Mouse (Mus musculus): Measurements from ENCODE around the gene Pafah1b2. TPM values are rescaled to one million over a fixed set of nuclear protein-coding genes. Genes with fewer than 3 reads are reported as not detected.

Pafah1b2 gene
- polyA plus RNA-seq, 1 experiment = 504 TPM

GRCm38 (mm10) chr9:45932571-45933415 is 79.7 kb downstream of the Pafah1b2 start:
- no peak for TF ChIP-seq CTCF (IDR thresholded peaks at IDR 0.05; ENCODE audit: insufficient read depth, low read depth, low read length)
- Histone ChIP-seq H3K27ac (ENCODE audit: insufficient read depth, low read depth, low read length) (no peak overlapping the region), H3K4me3 (ENCODE audit: insufficient read depth, low read depth, low read length) (no peak overlapping the region), H3K4me1 (ENCODE audit: control insufficient read depth, insufficient read depth, low read length) (peaks cover 8% of the 10 kb centered on the region; the same call in 1 of the 2 replicates)
- 74% methylated on average over 11 of the region's 11 CpGs for WGBS

GRCm38 (mm10) chr9:45931958-45932357 is 80.5 kb downstream of the Pafah1b2 start:
- TF ChIP-seq CTCF (IDR thresholded peaks at IDR 0.05; ENCODE audit: insufficient read depth, low read depth, low read length) (no peak), POLR2A (IDR thresholded peaks at IDR 0.05; ENCODE audit: insufficient read depth, low read depth, low read length) (no peak)
- Histone ChIP-seq H3K27ac (ENCODE audit: insufficient read depth, low read depth, low read length) (no peak overlapping the region), H3K4me3 (ENCODE audit: insufficient read depth, low read depth, low read length) (no peak overlapping the region), H3K4me1 (ENCODE audit: control insufficient read depth, insufficient read depth, low read length) (peaks cover 8% of the 10 kb centered on the region; the same call in 1 of the 2 replicates)
- 33% methylated on average over 1 of the region's 1 CpGs for WGBS

- H3K27ac ChIP-seq (ENCODE audit: insufficient read depth, low read depth, low read length) = no peak overlapping the region
- H3K4me1 ChIP-seq (ENCODE audit: control insufficient read depth, insufficient read depth, low read length) = 0 out of 2 replicates have a peak, but pooled peaks cover 2% of the 10 kb centered on the region
- WGBS = 85% methylated on average over 5 of the region's 5 CpGs
- H3K4me3 ChIP-seq (ENCODE audit: insufficient read depth, low read depth, low read length) = no peak overlapping the region
- no peak for TF ChIP-seq POLR2A (IDR thresholded peaks at IDR 0.05; ENCODE audit: insufficient read depth, low read depth, low read length)
- TF ChIP-seq CTCF (IDR thresholded peaks at IDR 0.05; ENCODE audit: insufficient read depth, low read depth, low read length) = no peak
Measured at GRCm38 (mm10) chr9:45929285-45929684, 83.2 kb downstream of the Pafah1b2 start.

GRCm38 (mm10) chr9:45919895-45920294 is 92.6 kb downstream of the Pafah1b2 start:
- TF ChIP-seq CTCF (IDR thresholded peaks at IDR 0.05; ENCODE audit: insufficient read depth, low read depth, low read length) (no peak), POLR2A (IDR thresholded peaks at IDR 0.05; ENCODE audit: insufficient read depth, low read depth, low read length) (no peak)
- H3K27ac ChIP-seq (ENCODE audit: insufficient read depth, low read depth, low read length) = no peak overlapping the region
- H3K4me1 ChIP-seq (ENCODE audit: control insufficient read depth, insufficient read depth, low read length) = peaks cover 8% of the 10 kb centered on the region
- whole genome bisulfite sequencing = 48% methylated on average over 1 of the region's 1 CpGs
- no peak overlapping the region for H3K4me3 ChIP-seq (ENCODE audit: insufficient read depth, low read depth, low read length)

- TF ChIP-seq CTCF (IDR thresholded peaks at IDR 0.05; ENCODE audit: insufficient read depth, low read depth, low read length) (no peak), POLR2A (IDR thresholded peaks at IDR 0.05; ENCODE audit: insufficient read depth, low read depth, low read length) (no peak)
- Histone ChIP-seq H3K27ac (ENCODE audit: insufficient read depth, low read depth, low read length) (no peak overlapping the region), H3K4me1 (ENCODE audit: control insufficient read depth, insufficient read depth, low read length) (peaks cover 8% of the 10 kb centered on the region), H3K4me3 (ENCODE audit: insufficient read depth, low read depth, low read length) (no peak overlapping the region)
- 35% methylated on average over 5 of the region's 5 CpGs for WGBS
Measured at GRCm38 (mm10) chr9:45917041-45917934, 95.2 kb downstream of the Pafah1b2 start.

GRCm38 (mm10) chr9:45915659-45916058 is 96.8 kb downstream of the Pafah1b2 start:
- 76% methylated on average over 2 of the region's 2 CpGs for WGBS
- no peak for TF ChIP-seq POLR2A (IDR thresholded peaks at IDR 0.05; ENCODE audit: insufficient read depth, low read depth, low read length)
- no peak for TF ChIP-seq CTCF (IDR thresholded peaks at IDR 0.05; ENCODE audit: insufficient read depth, low read depth, low read length)
- peaks cover 8% of the 10 kb centered on the region for H3K4me1 ChIP-seq (ENCODE audit: control insufficient read depth, insufficient read depth, low read length)
- H3K27ac ChIP-seq (ENCODE audit: insufficient read depth, low read depth, low read length) = no peak overlapping the region
- no peak overlapping the region for H3K4me3 ChIP-seq (ENCODE audit: insufficient read depth, low read depth, low read length)

Other genes starting within 250 kb of the Pafah1b2 start
- gene Cep164, start 184.0 kb downstream of the Pafah1b2 start, polyA plus RNA-seq (2012; ENCODE audit: insufficient read depth, insufficient read length, low replicate concordance, missing spikeins) = not detected in 2 replicates
- gene Bace1, start 174.1 kb downstream of the Pafah1b2 start, polyA plus RNA-seq (2012; ENCODE audit: insufficient read depth, insufficient read length, low replicate concordance, missing spikeins) = not detected in 2 replicates
- not detected in 2 replicates for gene Pcsk7, start 106.2 kb downstream of the Pafah1b2 start, polyA plus RNA-seq (2012; ENCODE audit: insufficient read depth, insufficient read length, low replicate concordance, missing spikeins)
- not detected in 2 replicates for gene Rnf214, start 105.8 kb downstream of the Pafah1b2 start, polyA plus RNA-seq (2012; ENCODE audit: insufficient read depth, insufficient read length, low replicate concordance, missing spikeins)
- gene Tagln, start 76.6 kb downstream of the Pafah1b2 start, polyA plus RNA-seq (2012; ENCODE audit: insufficient read depth, insufficient read length, low replicate concordance, missing spikeins) = not detected in 2 replicates
- 1,119 TPM in 1 of 2 replicates, not detected in the other for gene Sidt2, start 57.4 kb downstream of the Pafah1b2 start, polyA plus RNA-seq (2012; ENCODE audit: insufficient read depth, insufficient read length, low replicate concordance, missing spikeins)
- 51.7 TPM in 1 of 2 replicates, not detected in the other for gene Sik3, start 130 bp upstream of the Pafah1b2 start, polyA plus RNA-seq (2012; ENCODE audit: insufficient read depth, insufficient read length, low replicate concordance, missing spikeins)
- gene Apoa1, start 215.9 kb upstream of the Pafah1b2 start, polyA plus RNA-seq (2012; ENCODE audit: insufficient read depth, insufficient read length, low replicate concordance, missing spikeins) = not detected in 2 replicates
- not detected in 2 replicates for gene Apoc3, start 222.9 kb upstream of the Pafah1b2 start, polyA plus RNA-seq (2012; ENCODE audit: insufficient read depth, insufficient read length, low replicate concordance, missing spikeins)
- gene Apoa4, start 228.0 kb upstream of the Pafah1b2 start, polyA plus RNA-seq (2012; ENCODE audit: insufficient read depth, insufficient read length, low replicate concordance, missing spikeins) = not detected in 2 replicates

Measured in olfactory bulb, adult 2 months (tissue).